Mouse (Mus musculus) lung, adult 2 months (tissue): ENCODE measurements around the gene Npl.

ENCODE experiments used
- CTCF ChIP-seq: fragments of 200-500 bp; IDR thresholded peaks from 2 replicates; pipeline ENCODE4 v1.5.1; 2011; ENCODE audit warnings: mild to moderate bottlenecking, low read length, control low read depth; ENCODE audit not compliant: insufficient read depth
- POLR2A ChIP-seq: fragments of 200-500 bp; IDR thresholded peaks from 2 replicates; pipeline ENCODE4 v1.6.1; 2011; ENCODE audit warnings: low read depth, mild to moderate bottlenecking, control low read depth, low read length, borderline replicate concordance; ENCODE audit errors: extremely low read depth

GRCm38 (mm10) chr1:153559126-153559647 lies 9.3 kb upstream of the Npl start:
- TF ChIP-seq POLR2A (no peak), CTCF (peak; percentile 86)
